Mouse (Mus musculus): ENCODE measurements around the gene Nfia.

The Nfia gene

DNA sequence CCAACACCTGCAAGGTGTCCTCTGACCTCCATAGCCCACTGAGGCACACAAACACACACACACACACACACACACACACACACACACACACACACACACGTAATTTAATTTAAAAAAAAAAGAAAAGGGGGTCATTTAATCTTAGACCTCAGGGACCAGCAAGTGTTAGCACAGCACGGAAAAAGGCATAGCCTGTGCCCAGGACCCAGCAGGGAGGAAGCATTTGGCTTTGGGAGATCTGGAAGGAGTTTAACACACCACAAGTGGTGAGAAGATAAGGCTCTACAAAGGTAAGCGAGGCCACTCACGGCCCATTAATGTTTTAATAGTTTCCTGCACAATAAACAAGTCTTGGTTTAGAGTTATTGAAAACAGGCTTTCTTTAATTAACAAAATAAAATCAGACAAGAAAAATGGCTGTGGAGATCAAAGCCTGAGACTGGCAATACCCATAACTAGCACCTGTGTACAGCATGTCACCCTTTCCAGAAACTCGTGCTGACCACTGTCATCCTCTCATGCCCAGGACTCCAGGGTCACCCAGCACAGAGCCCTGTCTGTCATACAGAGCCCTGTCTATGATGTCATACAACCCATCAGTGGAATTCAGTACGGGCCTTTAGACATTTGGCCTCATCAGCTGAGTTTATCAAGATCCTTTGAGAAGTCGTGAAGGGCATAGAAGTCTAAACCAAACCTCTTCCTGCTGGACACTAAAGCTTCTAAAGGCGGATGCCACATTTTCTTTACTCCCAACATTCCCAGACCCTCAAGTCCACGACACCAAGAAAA, 332.6 kb downstream of the Nfia start:
- no peak for DNase-seq (ENCODE audit: low spot score)

DNA sequence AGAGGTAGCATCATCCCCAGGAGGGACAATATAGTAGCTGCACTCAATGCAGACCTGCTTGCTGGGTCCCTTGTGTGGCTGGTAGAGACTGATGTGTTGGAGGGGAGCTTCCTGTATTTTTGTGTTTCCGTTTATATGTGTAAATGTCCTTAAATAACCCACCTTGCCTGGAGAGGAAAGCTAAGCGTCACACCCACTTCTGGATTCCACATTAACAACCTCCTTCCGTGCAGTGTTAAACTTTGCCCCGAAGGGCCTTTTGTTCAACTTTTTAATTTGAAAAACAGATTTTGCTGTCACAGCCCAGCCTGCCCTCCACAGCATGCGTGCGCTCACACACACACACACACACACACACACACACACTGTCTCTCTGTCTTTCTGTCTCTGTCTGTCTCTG, 333.4 kb downstream of the Nfia start:
- DNase-seq (ENCODE audit: low spot score), result no peak

DNA sequence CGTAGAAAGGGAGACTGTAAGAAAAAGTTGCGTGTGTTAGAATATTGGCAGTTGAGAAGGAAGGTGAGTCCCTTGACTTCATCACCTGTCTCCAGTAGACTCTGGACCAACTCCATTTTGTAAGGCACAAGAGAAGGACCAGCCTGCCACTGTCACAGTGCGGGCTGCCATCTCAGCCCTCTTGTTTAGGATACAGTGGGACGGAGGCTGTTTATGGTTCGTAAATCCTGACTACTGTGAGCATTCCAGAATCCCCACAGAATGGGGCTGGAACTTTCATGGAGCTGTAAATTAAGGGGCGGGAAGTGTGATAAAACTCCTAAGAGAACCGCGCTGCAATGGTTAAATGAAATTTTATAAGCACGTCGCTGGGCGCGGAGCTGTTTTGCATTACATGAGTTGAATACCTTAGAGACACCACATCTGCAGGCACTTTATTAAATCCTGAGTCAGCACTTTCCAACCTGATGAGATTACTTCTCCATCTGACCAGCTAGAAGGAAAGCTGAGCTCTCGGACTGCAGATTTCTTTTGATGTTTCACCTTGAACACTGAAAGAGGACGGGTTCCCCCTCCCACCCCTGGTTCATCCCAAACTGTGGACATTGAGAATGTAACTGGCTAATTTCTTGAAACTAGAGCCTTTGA, 334.0 kb downstream of the Nfia start:
- no peak for DNase-seq (ENCODE audit: low spot score)

- no peak for DNase-seq (ENCODE audit: low spot score)
Measured at GRCm38 (mm10) chr4:98107093-98107453, 334.5 kb downstream of the Nfia start.

DNA sequence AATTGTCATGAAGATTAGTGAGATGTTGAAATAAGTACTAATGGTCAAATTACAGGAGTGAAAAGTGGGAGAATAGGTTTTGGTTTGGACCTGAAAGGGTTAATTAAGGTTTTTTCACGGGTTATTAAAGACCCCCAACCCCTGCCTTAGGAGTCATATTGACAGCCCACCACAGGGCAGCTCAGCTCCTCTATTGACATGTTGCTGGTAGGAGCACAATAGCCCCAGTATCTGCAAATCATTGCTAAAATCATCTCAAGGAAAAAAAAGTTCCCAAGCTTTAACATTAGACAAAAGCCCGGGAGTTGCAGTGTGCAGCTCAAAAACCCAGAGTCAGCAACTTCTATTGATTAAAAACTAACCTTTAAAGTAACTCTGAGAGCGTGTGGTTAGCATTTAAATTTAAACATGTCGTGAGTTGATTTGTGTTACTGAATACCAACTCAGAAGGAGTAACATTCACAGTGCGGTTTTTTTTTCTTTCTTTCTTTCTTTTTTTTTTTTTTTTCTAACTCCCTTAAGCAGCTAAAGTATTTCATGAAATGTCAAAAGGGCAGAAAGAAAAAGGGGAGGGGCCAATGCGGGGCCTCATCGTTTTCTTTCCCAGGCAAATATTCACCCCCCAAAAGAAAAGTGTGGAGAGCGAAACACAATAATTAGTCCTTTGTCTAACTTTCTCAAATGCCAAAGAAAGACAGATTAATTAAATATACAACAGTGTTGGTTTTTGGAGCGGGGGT, 335.6 kb downstream of the Nfia start:
- no peak for DNase-seq (ENCODE audit: low spot score)

DNA sequence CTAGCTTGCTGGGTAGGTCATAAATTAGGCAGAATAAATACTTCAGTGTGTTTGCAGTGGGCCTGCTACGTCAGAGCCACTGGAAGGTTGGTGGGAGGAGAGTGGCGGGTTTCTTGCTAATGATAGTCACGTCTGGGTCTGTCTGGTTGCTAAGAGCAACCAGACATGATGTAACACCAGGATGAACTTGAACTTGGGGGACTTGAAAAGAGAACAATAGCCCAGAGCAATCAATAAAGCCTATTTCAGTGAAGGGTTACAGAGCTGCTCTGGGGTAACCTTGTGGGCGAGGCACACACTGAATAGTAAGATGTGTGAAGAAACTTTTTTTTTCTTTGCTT, 336.1 kb downstream of the Nfia start:
- DNase-seq (ENCODE audit: low spot score), result no peak

- DNase-seq (ENCODE audit: low spot score), result peak; percentile 75
Measured at GRCm38 (mm10) chr4:98109064-98109463, 336.5 kb downstream of the Nfia start.

DNA sequence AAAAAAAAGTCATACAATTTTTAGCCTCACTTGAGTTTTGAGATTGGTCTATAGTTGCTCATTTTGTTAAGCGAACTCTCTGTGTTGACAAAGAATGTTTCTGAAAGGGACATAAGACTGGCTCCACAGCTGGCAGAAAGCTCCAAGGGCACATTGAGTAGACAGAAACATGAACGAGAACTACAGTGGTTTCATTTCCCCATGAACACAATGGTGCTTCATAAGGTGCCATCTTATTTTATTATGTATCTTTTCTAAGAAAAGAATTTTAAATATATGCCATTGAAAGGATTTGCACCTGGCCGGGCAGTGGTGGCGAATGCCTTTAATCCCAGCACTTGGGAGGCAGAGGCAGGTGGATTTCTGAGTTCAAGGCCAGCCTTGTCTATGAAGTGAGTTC, 337.4 kb downstream of the Nfia start:
- no peak for DNase-seq (ENCODE audit: low spot score)

GRCm38 (mm10) chr4:98113289-98114024, 340.9 kb downstream of the Nfia start:
- no peak for DNase-seq (ENCODE audit: low spot score)

DNA sequence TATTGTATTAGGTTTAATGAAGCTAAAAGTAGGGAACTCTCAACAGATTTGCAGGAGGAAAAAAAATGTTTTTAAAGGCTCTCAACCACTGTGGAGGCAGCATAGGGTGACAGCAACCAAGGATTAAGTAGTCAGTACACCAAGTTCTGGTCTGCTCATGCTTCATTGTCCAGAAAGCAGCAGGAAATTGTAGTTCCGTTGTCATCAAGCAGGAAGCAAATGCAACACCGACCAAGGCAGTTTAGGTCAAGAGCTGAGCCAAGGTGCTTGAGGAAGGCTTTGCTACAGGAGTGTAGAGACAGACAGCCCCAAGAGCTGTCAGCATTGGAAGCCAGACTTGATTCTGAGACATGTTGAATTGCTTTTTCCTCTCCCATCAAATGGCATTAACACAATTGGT, 342.4 kb downstream of the Nfia start:
- DNase-seq (ENCODE audit: low spot score), result no peak

GRCm38 (mm10) chr4:98115401-98115800, 342.9 kb downstream of the Nfia start:
- DNase-seq (ENCODE audit: low spot score), result no peak

DNA sequence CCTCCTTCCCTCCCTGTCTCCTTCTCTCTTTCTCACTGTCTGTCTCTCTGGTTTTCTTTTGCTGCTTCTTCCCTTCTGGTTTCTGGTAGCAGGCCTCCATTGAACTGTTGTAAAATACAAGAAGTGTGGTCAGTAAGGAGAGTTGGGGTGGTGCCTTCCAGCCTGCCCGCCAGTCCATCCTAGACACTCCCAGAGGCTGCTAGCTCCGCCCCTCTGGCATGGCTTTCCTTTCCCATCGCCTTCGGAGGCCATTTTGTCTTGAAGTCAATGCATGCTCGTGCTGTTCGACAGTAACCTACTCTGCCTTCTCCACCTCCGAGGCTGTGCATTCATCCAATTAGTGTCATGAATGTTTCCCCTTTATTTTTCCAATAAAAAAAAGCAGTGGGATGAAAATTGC, 343.5 kb downstream of the Nfia start:
- DNase-seq (ENCODE audit: low spot score), result no peak

DNA sequence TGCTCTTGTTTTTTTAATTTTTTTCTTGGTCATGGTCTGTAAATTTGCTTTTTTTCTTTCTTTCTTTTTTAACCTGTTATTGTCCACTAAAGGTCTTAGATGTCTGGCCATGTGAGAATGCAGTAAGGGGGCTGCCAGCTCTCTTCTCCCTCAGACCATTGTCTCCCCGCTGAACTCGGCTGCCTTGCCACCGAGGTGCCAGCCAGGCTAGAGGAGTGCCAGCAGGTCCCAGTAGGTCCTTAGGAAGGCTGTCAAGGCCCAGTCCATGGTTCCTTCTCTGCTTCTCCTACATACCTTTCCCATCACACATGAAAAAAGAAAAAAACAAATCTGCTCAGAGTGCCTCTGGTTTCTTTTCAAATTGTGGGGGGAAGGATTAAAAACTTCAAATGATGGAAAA, 345.6 kb downstream of the Nfia start:
- DNase-seq (ENCODE audit: low spot score), result no peak

DNA sequence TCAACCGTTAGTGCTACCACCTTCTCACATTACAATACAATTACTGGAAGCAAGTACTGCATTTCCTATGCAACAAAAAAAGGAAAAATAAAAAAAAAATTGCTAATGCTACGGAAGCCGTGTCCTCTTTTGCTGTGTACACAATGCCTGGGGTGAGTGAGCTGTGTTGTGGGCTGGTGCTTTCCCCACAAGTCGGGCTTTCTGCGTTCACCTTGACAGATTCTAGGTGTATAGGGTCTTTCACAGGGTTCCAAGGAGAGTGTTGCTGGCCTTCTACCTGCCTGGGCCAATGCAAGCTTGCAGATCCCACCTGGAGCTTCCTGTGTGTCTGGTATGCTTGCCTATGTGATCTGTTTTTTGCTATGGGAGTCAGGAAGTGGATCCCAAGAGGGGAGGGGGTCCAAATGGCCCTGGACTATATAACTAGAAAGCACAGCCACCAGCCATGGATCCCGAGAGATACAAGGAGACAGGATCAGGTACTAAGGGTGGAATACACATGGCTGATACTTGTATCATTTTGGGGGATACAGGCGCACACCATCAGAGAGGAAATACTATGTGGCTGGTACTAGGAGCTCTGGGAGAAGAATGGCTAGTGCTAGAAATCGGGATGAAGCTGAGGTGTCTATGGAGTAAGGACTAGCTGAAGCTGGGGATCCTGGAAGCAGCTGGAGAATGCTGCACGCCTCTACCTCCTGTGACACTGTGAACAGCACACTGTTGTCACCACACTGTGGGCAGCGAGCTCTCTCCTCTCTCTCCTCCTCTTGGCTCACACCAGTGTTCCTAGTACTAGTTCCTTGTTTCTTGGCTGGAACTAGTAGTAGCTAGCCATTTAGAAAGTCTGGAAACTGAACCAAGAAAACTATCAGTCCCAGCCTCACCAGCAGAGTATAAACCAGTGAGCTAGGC, 346.5 kb downstream of the Nfia start:
- no peak for DNase-seq (ENCODE audit: low spot score)

GRCm38 (mm10) chr4:98119949-98120531, 347.5 kb downstream of the Nfia start:
- DNase-seq (ENCODE audit: low spot score), result no peak

GRCm38 (mm10) chr4:98120706-98121340, 348.3 kb downstream of the Nfia start:
- no peak for DNase-seq (ENCODE audit: low spot score)

DNA sequence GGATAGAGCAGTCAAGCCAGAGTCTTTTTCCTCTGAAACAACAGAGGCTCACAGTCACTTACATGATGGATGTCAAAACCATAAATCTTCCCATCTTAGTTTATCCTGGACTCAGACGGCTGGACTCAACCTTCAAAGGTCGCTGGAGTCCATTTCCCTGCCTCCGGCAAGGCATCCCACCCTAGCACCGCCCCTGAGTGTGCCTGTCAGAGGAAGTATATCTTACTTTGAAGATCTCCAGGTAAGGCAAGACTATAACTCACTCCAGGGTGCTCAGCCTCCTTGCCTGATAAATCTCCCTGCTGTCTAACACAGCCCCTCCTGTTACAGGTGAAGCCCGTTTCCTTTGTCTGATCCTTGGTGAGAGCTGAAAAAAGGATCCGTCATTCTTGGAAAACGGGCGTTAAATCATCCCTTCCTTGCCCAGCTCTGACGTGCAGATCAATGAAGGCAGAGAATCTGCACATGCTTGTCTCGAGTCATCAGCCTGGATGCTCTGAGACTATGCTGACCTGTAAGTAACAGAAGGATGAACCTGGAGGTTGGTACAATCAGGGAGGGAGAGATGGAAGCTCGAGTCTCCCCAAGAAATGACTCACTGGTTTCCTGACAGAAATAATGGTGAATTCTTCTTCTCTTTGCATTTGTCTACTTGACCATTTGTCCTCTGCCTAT, 353.6 kb downstream of the Nfia start:
- no peak for DNase-seq (ENCODE audit: low spot score)

- DNase-seq (ENCODE audit: low spot score), result no peak
Measured at GRCm38 (mm10) chr4:98130798-98131197, 358.3 kb downstream of the Nfia start.

DNA sequence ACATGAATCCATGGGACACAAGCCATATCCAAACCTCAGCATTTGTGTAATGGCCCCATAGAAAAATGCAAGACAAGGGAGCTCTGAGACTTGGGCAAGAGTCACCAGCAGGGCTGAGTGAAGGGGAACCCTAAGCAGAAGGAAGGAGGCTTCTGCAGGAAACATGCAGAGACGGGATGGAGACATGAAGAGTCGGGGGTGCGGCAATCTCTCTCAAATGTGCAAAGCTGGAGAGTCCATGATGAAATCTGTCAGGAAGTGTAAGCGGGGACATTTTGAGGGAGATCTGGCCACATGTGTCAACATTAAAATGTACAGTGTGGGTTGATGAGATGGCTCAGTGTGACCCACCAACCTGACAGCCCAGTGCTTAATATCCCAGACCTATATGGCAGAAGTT, 361.5 kb downstream of the Nfia start:
- no peak for DNase-seq (ENCODE audit: low spot score)

DNA sequence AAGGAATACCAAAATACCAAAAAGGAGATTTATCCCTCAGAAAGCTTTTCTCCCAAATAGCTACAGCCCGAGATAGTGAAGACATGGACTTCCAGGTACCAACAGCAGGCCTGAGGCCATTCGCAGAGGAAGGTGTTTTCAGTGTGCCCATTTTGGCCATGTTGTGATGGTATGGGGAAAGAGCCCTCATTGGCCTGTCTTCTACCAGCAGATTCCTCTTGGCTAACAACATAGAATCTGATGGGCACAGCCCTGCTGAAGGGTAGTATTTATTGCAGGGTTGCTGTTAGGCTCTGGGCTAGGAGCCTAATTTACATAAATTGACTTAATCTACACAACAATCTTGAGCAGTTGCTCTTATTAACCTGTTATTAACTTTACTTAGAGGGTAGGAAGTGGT, 363.5 kb downstream of the Nfia start:
- DNase-seq (ENCODE audit: low spot score), result no peak

All from ovary, postnatal 36 days (tissue).